Mouse (Mus musculus): ENCODE measurements at regions not wholly inside any gene's neighbourhood (a gene's known extent, or its start where the extent isn't known, plus 50 kb on each side); places are given as distances from the start of the nearest gene placed in this dataset.
"Not testable (repeated sequence)": the region's sequence is repeated elsewhere in the genome, so short reads cannot be mapped to it uniquely, and the experiment has no call there.

- DNase-seq (ENCODE audit: low spot score in 2 of 2): no peak
These were observed 122.9 kb upstream of the Emcn start for GRCm38 (mm10) chr3:137217926-137218325.

DNA sequence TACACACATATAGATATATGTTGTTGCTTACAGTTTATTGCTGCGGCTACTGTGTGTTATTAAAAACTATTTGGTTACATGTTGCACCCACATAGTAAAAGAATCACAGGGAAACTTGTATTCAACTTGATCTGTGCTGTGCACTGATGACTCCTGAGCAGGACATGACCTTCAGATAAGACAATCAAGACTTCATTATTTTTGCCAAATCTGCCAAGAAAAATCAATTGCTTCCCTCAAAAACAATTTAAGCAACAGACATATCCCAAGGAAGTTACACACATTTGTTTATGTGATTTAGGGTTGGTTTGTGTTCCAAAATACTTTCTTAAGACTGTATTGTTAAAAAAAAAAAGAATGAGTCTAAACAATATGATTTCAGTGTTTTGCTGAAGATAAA is 114.7 kb upstream of the Emcn start:
- DNase-seq (ENCODE audit: low spot score in 2 of 2): no peak

- DNase-seq (ENCODE audit: low spot score in 2 of 2): no peak
These were observed 113.6 kb upstream of the Emcn start for GRCm38 (mm10) chr3:137227122-137227838.

DNA sequence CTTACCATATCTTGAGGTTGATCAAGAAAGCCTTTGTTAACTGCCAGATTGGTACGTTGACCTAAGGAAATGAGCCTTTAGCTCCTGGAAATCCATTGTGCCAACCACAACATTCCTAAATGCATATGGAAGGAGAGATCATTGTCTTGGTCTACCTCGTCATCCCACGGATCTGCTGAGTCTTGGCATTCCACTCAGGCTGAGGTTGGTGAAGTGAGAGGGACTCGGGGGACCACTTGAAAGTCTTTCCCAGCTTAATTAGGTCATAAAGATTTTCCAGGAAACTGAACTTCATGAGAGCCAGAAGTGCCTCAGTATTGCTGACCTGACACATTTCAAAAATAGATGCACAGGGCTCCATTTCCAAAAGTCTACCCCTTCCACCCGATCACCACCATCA is 112.5 kb upstream of the Emcn start:
- DNase-seq (ENCODE audit: low spot score in 2 of 2): no peak

- no peak for DNase-seq (ENCODE audit: low spot score in 2 of 2)
These were observed 98.0 kb upstream of the Emcn start for GRCm38 (mm10) chr3:137242877-137243276.

- DNase-seq (ENCODE audit: low spot score in 2 of 2): no peak
These were observed 77.0 kb upstream of the Emcn start for GRCm38 (mm10) chr3:137263907-137264306.

- no peak for DNase-seq (ENCODE audit: low spot score in 2 of 2)
These were observed 73.1 kb upstream of the Emcn start for GRCm38 (mm10) chr3:137267752-137268151.

DNA sequence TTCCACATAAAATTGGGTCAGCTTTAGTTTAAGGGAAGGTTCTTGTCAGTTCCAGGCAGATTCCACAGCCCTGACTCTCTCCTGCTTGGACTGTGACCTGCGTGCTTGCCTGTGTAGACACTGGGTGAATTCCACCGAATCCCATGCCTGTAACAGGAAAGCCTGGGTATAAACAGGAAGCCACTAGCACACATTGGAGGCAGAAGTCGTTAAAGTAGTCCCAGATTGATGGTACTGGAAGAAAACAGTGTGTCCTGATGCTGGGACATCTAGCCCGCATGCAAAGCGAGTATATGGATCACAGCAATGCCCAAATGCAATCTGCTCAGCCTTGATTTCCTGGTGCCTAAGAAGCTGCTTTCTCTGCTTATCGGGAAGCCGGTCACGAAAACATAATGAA is 65.4 kb upstream of the Emcn start:
- DNase-seq (ENCODE audit: low spot score in 2 of 2): no peak

DNA sequence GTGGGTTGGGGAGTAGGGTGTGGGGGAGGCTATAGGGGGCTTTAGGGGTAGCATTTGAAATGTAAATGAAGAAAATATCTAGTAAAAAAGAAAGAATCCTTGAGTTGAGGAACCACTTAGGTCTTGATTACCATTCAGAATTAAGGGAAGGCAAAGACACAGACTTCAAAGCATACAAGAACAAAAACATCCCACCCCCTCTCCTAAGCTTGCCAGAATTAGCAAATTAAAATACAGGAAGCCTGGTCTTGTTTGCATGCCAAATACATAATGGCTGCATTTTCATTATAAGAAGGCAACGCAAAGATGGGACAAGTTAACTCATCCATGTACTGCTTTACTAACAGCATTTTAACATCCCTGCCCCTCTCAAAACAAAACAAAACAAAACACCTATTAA is 61.6 kb upstream of the Emcn start:
- DNase-seq (ENCODE audit: low spot score in 2 of 2): no peak

GRCm38 (mm10) chr3:137281052-137281451 is 59.8 kb upstream of the Emcn start:
- no peak for DNase-seq (ENCODE audit: low spot score in 2 of 2)

- DNase-seq (ENCODE audit: low spot score in 2 of 2): not testable (repeated sequence)
These were observed 53.3 kb upstream of the Emcn start for GRCm38 (mm10) chr3:137287558-137287957.

DNA sequence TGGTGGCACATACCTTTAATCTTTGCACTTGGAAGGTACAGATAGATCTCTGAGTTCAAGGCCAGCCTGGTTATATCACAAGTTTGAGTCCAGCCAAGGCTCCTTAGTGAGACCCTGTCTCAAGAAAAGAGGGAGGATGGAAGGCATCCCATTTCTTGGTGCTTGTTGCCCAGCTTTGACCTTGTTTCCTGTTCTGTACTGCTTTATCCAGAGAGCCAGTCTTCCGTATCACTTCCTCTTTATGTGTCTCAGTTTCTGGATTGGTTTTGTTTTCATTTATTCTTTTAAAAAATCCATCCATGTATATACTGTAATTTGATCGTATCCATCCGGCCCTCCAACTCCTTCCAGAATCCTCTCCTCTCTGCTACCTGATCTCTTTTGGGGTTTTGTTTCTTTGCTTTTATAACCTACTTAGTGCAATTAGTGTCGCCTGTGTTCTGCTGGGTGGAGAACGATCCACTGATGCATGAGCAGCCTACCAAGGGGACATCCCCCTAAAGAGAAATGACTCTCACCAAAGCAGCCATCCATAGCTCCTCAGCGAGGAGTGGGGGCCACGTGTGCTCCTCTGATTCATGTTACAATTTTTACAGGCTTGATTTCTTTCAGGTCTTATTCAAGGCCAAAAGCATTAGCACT is 52.4 kb upstream of the Emcn start:
- no peak for DNase-seq (ENCODE audit: low spot score in 2 of 2)

GRCm38 (mm10) chr3:137288943-137289682 is 51.8 kb upstream of the Emcn start:
- DNase-seq (ENCODE audit: low spot score in 2 of 2): no peak

DNA sequence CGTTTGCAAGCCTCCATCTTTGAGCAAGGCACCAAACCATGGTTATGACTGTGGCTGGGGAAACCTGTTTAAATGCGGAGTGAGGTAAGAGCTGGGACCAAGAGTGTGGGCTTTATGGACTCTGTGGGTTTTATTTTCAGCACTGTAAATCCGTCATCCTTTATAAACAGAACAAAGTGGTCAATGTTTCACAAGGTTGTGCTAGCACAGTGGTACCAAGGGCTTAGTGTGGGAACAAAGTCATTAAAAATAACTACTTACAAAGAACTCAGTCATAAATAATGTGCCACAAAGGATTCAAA is 51.2 kb upstream of the Emcn start:
- DNase-seq (ENCODE audit: low spot score in 2 of 2): no peak

All from frontal cortex, postnatal 25 days (tissue).